Mouse (Mus musculus): ENCODE results near the gene Sspo. TPM values are rescaled to one million over a fixed set of nuclear protein-coding genes. Genes with fewer than 3 reads are reported as not detected.
A peak's percentile ranks its signal among the peaks of the same experiment; 100 is the strongest.
"Not testable (repeated sequence)": the region's sequence is repeated elsewhere in the genome, so short reads cannot be mapped to it uniquely, and the experiment has no call there.

Sspo gene
- total RNA-seq, 4 experiments from 2014 or later = 0.39 to 2.1 (median 1.2) TPM

- DNase-seq (ENCODE audit: low spot score in 2 of 2) = no peak
Measured at GRCm38 (mm10) chr6:48487747-48488725, 40.0 kb downstream of the Sspo start.

GRCm38 (mm10) chr6:48489741-48490140 is 41.7 kb downstream of the Sspo start:
- DNase-seq (ENCODE audit: low spot score in 2 of 2) = no peak

- no peak for DNase-seq (ENCODE audit: low spot score in 2 of 2)
Measured at GRCm38 (mm10) chr6:48491361-48491760, 43.3 kb downstream of the Sspo start.

- DNase-seq (ENCODE audit: low spot score in 2 of 2) = no peak
Measured at GRCm38 (mm10) chr6:48493136-48493730, 45.2 kb downstream of the Sspo start.

GRCm38 (mm10) chr6:48497521-48497920 is 49.5 kb downstream of the Sspo start:
- no peak for DNase-seq (ENCODE audit: low spot score in 2 of 2)

- no peak for DNase-seq (ENCODE audit: low spot score in 2 of 2)
Measured at GRCm38 (mm10) chr6:48503847-48504240, 55.8 kb downstream of the Sspo start.

- DNase-seq (ENCODE audit: low spot score in 2 of 2) = peak; percentile 81 to 82
Measured at GRCm38 (mm10) chr6:48504241-48504854, 56.3 kb downstream of the Sspo start.

GRCm38 (mm10) chr6:48508087-48508486 is 60.1 kb downstream of the Sspo start:
- no peak for DNase-seq (ENCODE audit: low spot score in 2 of 2)

GRCm38 (mm10) chr6:48510426-48510825 is 62.4 kb downstream of the Sspo start:
- DNase-seq (ENCODE audit: low spot score in 2 of 2) = no peak

GRCm38 (mm10) chr6:48511861-48512260 is 63.8 kb downstream of the Sspo start:
- no peak for DNase-seq (ENCODE audit: low spot score in 2 of 2)

- DNase-seq (ENCODE audit: low spot score in 2 of 2) = not testable (repeated sequence)
Measured at GRCm38 (mm10) chr6:48524882-48525281, 76.9 kb downstream of the Sspo start.

- no peak for DNase-seq (ENCODE audit: low spot score in 2 of 2)
Measured at GRCm38 (mm10) chr6:48527901-48528300, 79.9 kb downstream of the Sspo start.

GRCm38 (mm10) chr6:48529261-48529660 is 81.2 kb downstream of the Sspo start:
- DNase-seq (ENCODE audit: low spot score in 2 of 2) = no peak

GRCm38 (mm10) chr6:48529871-48530440 is 81.9 kb downstream of the Sspo start:
- no peak for DNase-seq (ENCODE audit: low spot score in 2 of 2)

GRCm38 (mm10) chr6:48530862-48531261 is 82.8 kb downstream of the Sspo start:
- DNase-seq (ENCODE audit: low spot score in 2 of 2) = no peak

- DNase-seq (ENCODE audit: low spot score in 2 of 2) = no peak
Measured at GRCm38 (mm10) chr6:48533475-48533874, 85.4 kb downstream of the Sspo start.

GRCm38 (mm10) chr6:48534913-48535312 is 86.9 kb downstream of the Sspo start:
- DNase-seq (ENCODE audit: low spot score in 2 of 2) = no peak

GRCm38 (mm10) chr6:48536091-48536490 is 88.1 kb downstream of the Sspo start:
- no peak for DNase-seq (ENCODE audit: low spot score in 2 of 2)

GRCm38 (mm10) chr6:48537105-48537954 is 89.3 kb downstream of the Sspo start, which contains the start of gene Atp6v0e2:
Atp6v0e2 (plus strand) TSS chr6:48537615.
- DNase-seq (ENCODE audit: low spot score in 2 of 2) = peak; percentile 88 to 92

GRCm38 (mm10) chr6:48538841-48539737 is 91.1 kb downstream of the Sspo start:
- DNase-seq (ENCODE audit: low spot score in 2 of 2) = peak in 1 of 2 experiments; percentile 83

Measured in layer of hippocampus, adult 8-10 months (tissue).